Comparison of ENCODE assay signal across 8 mouse cellular contexts in genomic region chr11:105456497-105456907, GRCm38 (mm10). TPM values are rescaled to one million over a fixed set of nuclear protein-coding genes. Genes with fewer than 3 reads are reported as not detected.
DNase-seq lines count a peak whose midpoint lies in the region; ATAC-seq lines count a peak whose summit lies in the region.

March10 (minus strand) TSS chr11:105456735.

- peak within 1 kb of the TSS; percentile 73 for H3K27ac ChIP-seq in heart, embryonic 10.5 days

- H3K9me3 ChIP-seq in megakaryocyte, embryonic 14.5 days: no peaks in the 10 kb centered on the region
- H3K9me3 ChIP-seq in heart, embryonic 10.5 days: no peaks in the 10 kb centered on the region

- DNase-seq in embryo, embryonic 11 days: peak; percentile 82
- DNase-seq in heart, embryonic 10.5 days (ENCODE audit: low spot score): peak; percentile 74
- DNase-seq in layer of hippocampus, adult 8-10 months (ENCODE audit: low spot score in 2 of 2): peak; percentile 60 to 62
- DNase-seq in mesoderm, embryonic 11.5 days (ENCODE audit: low read depth, low spot score): peak; percentile 75
- peak; percentile 80 for DNase-seq in right cerebral cortex, postnatal 4 days
- DNase-seq in yolk sac, embryonic 10.5 days (ENCODE audit: low spot score): no peak

- WGBS in heart, embryonic 10.5 days: 3% methylated on average over 35 of the region's 35 CpGs

- no peak for ATAC-seq in megakaryocyte, adult 5-6 weeks (ENCODE audit: poor library complexity, severe bottlenecking)

- H3K4me3 ChIP-seq in megakaryocyte, embryonic 14.5 days (replicated peaks): peak within 1 kb of the TSS; percentile 86
- peak within 1 kb of the TSS; percentile 63 for H3K4me3 ChIP-seq in heart, embryonic 10.5 days

- peaks cover 60% of the 10 kb centered on the region for H3K27me3 ChIP-seq in megakaryocyte, embryonic 14.5 days (replicated peaks)
- H3K27me3 ChIP-seq in heart, embryonic 10.5 days (ENCODE audit: insufficient read depth, poor library complexity, severe bottlenecking): peaks cover 13% of the 10 kb centered on the region

- peaks cover 49% of the 10 kb centered on the region for H3K4me1 ChIP-seq in megakaryocyte, embryonic 14.5 days
- H3K4me1 ChIP-seq in heart, embryonic 10.5 days: peaks cover 8% of the 10 kb centered on the region

- H3K36me3 ChIP-seq in megakaryocyte, embryonic 14.5 days (replicated peaks; ENCODE audit: low read length): no peaks in the 10 kb centered on the region
- H3K36me3 ChIP-seq in heart, embryonic 10.5 days: no peaks in the 10 kb centered on the region

RNA-seq across cellular contexts. Expression of gene March10, which starts in this region (rescaled TPM):
- polyA plus RNA-seq in megakaryocyte, embryonic 14.5 days (2012; ENCODE audit: insufficient read depth, low replicate concordance): 0.87 and 1.3 TPM in 2 replicates
- total RNA-seq in megakaryocyte, adult 5-6 weeks (2015): not detected in 2 replicates
- not detected in 2 replicates for total RNA-seq in megakaryocyte, adult 5-6 weeks (2017)
- 0.23 and 0.40 TPM in 2 replicates for polyA plus RNA-seq in heart, embryonic 10.5 days (2016; fragmentation: Nextera tagmentation; extraction: Ambion mirVana)
- 1 to 10 TPM in 1 of 4 experiments, under 1 TPM in 3; 0.27 to 1.3 (median 0.91) TPM for total RNA-seq in layer of hippocampus, adult 8-10 months (2022)

Comparison
In these comparisons a context has a peak if more than half of its experiments do, and no peak if none do; other contexts are left out.
1. Peak in DNase-seq, H3K4me3 ChIP-seq and H3K27ac ChIP-seq in heart, embryonic 10.5 days; RNA of the gene not detected or under 1 TPM.